Mouse (Mus musculus): ENCODE measurements at regions not wholly inside any gene's neighbourhood (a gene's known extent, or its start where the extent isn't known, plus 50 kb on each side); places are given as distances from the start of the nearest gene placed in this dataset.

- 75% methylated on average over 10 of the region's 10 CpGs for whole genome bisulfite sequencing
- Histone ChIP-seq H3K27ac (ENCODE audit: low read depth, low read length) (no peak overlapping the region), H3K9ac (ENCODE audit: low read depth, low read length) (no peak overlapping the region), H3K36me3 (ENCODE audit: control insufficient read depth, insufficient read depth, low read length) (no peaks in the 10 kb centered on the region), H3K27me3 (replicated peaks; ENCODE audit: control insufficient read depth, insufficient read depth, low read length) (no peaks in the 10 kb centered on the region), H3K4me3 (ENCODE audit: low read length) (no peak overlapping the region), H3K4me1 (ENCODE audit: control insufficient read depth, insufficient read depth, low read depth, low read length) (no peaks in the 10 kb centered on the region), H3K9me3 (ENCODE audit: control insufficient read depth, low read length) (no peaks in the 10 kb centered on the region), H3K4me2 (ENCODE audit: low read length) (no peak overlapping the region)
- ATAC-seq, result no peak
These were observed 65.0 kb upstream of the Otx2 start for GRCm38 (mm10) chr14:48738641-48739040.

- Histone ChIP-seq H3K36me3 (ENCODE audit: control insufficient read depth, insufficient read depth, low read length) (no peaks in the 10 kb centered on the region), H3K9ac (ENCODE audit: low read depth, low read length) (no peak overlapping the region), H3K9me3 (ENCODE audit: control insufficient read depth, low read length) (no peaks in the 10 kb centered on the region), H3K4me3 (ENCODE audit: low read length) (no peak overlapping the region), H3K27me3 (replicated peaks; ENCODE audit: control insufficient read depth, insufficient read depth, low read length) (no peaks in the 10 kb centered on the region), H3K27ac (ENCODE audit: low read depth, low read length) (no peak overlapping the region), H3K4me1 (ENCODE audit: control insufficient read depth, insufficient read depth, low read depth, low read length) (no peaks in the 10 kb centered on the region), H3K4me2 (ENCODE audit: low read length) (no peak overlapping the region)
- ATAC-seq, result no peak
- WGBS, result 32% methylated on average over 10 of the region's 10 CpGs
These were observed 64.6 kb upstream of the Otx2 start for GRCm38 (mm10) chr14:48738213-48738612.

- Histone ChIP-seq H3K4me2 (ENCODE audit: low read length) (no peak overlapping the region), H3K4me3 (ENCODE audit: low read length) (no peak overlapping the region), H3K27me3 (replicated peaks; ENCODE audit: control insufficient read depth, insufficient read depth, low read length) (no peaks in the 10 kb centered on the region), H3K27ac (ENCODE audit: low read depth, low read length) (no peak overlapping the region), H3K36me3 (ENCODE audit: control insufficient read depth, insufficient read depth, low read length) (no peaks in the 10 kb centered on the region), H3K9me3 (ENCODE audit: control insufficient read depth, low read length) (no peaks in the 10 kb centered on the region), H3K9ac (ENCODE audit: low read depth, low read length) (no peak overlapping the region), H3K4me1 (ENCODE audit: control insufficient read depth, insufficient read depth, low read depth, low read length) (no peaks in the 10 kb centered on the region)
- ATAC-seq, result no peak
- WGBS, result 64% methylated on average over 14 of the region's 14 CpGs
These were observed 63.6 kb upstream of the Otx2 start for GRCm38 (mm10) chr14:48736969-48737860.

- 55% methylated on average over 6 of the region's 6 CpGs for WGBS
- Histone ChIP-seq H3K4me2 (ENCODE audit: low read length) (no peak overlapping the region), H3K9ac (ENCODE audit: low read depth, low read length) (no peak overlapping the region), H3K36me3 (ENCODE audit: control insufficient read depth, insufficient read depth, low read length) (no peaks in the 10 kb centered on the region), H3K9me3 (ENCODE audit: control insufficient read depth, low read length) (no peaks in the 10 kb centered on the region), H3K4me3 (ENCODE audit: low read length) (no peak overlapping the region), H3K4me1 (ENCODE audit: control insufficient read depth, insufficient read depth, low read depth, low read length) (no peaks in the 10 kb centered on the region), H3K27me3 (replicated peaks; ENCODE audit: control insufficient read depth, insufficient read depth, low read length) (no peaks in the 10 kb centered on the region), H3K27ac (ENCODE audit: low read depth, low read length) (no peak overlapping the region)
- ATAC-seq, result no peak
These were observed 62.6 kb upstream of the Otx2 start for GRCm38 (mm10) chr14:48736211-48736610.

- Histone ChIP-seq H3K4me3 (ENCODE audit: low read length) (no peak overlapping the region), H3K27me3 (replicated peaks; ENCODE audit: control insufficient read depth, insufficient read depth, low read length) (no peaks in the 10 kb centered on the region), H3K27ac (ENCODE audit: low read depth, low read length) (no peak overlapping the region), H3K36me3 (ENCODE audit: control insufficient read depth, insufficient read depth, low read length) (no peaks in the 10 kb centered on the region), H3K4me1 (ENCODE audit: control insufficient read depth, insufficient read depth, low read depth, low read length) (no peaks in the 10 kb centered on the region), H3K9ac (ENCODE audit: low read depth, low read length) (no peak overlapping the region), H3K4me2 (ENCODE audit: low read length) (no peak overlapping the region), H3K9me3 (ENCODE audit: control insufficient read depth, low read length) (no peaks in the 10 kb centered on the region)
- no peak for ATAC-seq
- 42% methylated on average over 2 of the region's 2 CpGs for WGBS
These were observed 56.4 kb upstream of the Otx2 start for GRCm38 (mm10) chr14:48729996-48730395.
